Mouse (Mus musculus) megakaryocyte, embryonic 14.5 days (primary cell): ENCODE measurements around the gene Ppp1r35.

ENCODE experiments used
- FLI1 ChIP-seq: IDR thresholded peaks from 2 replicates; pipeline ENCODE4 v1.6.1; 2012; ENCODE audit warnings: low read length, inconsistent platforms, mixed read lengths
- GATA1 ChIP-seq: IDR thresholded peaks from 3 replicates; pipeline ENCODE4 v1.6.1; 2012; ENCODE audit warnings: mixed read lengths, low read length, inconsistent platforms, borderline replicate concordance

DNA sequence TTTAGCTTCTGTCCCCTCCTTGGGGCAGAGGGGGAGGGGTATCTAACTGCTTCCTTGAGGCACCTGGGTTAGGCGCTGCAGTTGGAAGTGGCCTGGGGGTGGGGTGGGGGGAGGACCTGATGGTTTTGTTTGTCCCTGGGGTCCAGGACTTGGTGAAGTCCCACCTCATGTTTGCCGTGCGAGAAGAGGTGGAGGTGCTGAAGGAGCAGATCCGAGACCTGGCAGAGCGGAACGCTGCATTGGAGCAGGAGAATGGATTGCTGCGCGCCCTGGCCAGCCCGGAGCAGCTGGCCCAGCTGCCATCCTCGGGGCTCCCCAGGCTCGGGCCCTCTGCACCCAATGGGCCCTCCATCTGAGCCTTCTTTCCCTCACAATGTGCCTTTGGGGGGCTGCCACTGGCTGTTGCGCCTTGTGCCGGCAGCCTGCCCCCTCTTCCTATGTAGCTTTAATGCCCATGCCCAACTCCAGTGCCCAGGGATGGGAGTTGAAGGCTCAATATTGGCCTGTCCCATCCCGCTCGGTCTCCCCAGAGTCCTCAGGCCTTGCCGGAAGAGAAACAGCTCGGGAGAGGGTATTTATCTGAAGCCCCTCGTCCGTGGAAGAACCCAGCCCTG lies 19.6 kb upstream of the Ppp1r35 start:
- TF ChIP-seq GATA1 (no peak), FLI1 (no peak)
